Mouse (Mus musculus) common myeloid progenitor, adult 5-6 weeks (primary cell): ENCODE measurements around the gene Mis18a. TPM values are rescaled to one million over a fixed set of nuclear protein-coding genes. Genes with fewer than 3 reads are reported as not detected.

Experiments
- total RNA-seq: library from RNA; stranded (forward); fragments of 200-1000, 187-1606 nt; gene quantifications from 2 replicates; pipeline ENCODE4 v1.2.3, GENCODE M21; 2017

The Mis18a gene
- total RNA-seq, 1 experiment from 2014 or later: 54.6 TPM

Other genes starting within 250 kb of the Mis18a start
- not detected in 2 replicates for gene Mrap, start 10.8 kb upstream of the Mis18a start, total RNA-seq
- 13.8 and 19.7 TPM in 2 replicates for gene Urb1, start 83.0 kb upstream of the Mis18a start, total RNA-seq
- not detected in 2 replicates for gene Eva1c, start 99.3 kb upstream of the Mis18a start, total RNA-seq
- gene Cfap298, start 207.7 kb upstream of the Mis18a start, total RNA-seq: 72.0 and 100.0 TPM in 2 replicates